Mouse (Mus musculus) large intestine, adult 2 months (tissue): ENCODE results near the gene Psmb11. TPM values are rescaled to one million over a fixed set of nuclear protein-coding genes. Genes with fewer than 3 reads are reported as not detected.

Experiments used
- DNase-seq: peaks from one replicate; pipeline ENCODE4 v3.0.0-alpha.2; 2012; ENCODE audit warnings: low read depth, low spot score
- WGBS: fragments of 180-500 bp; shearing (Covaris S2); methylation state at CpG from one replicate; pipeline ENCODE4 v1.1.7; 2018; 5-methylcytosine and 5-hydroxymethylcytosine counted together
- polyA plus RNA-seq: library from polyadenylated mRNA; depleted of rRNA; stranded (reverse); fragments of >200 nt; gene quantifications from 2 replicates; pipeline ENCODE4 v1.2.3, GENCODE M21; 2012; rRNA removed

Gene Psmb11
- polyA plus RNA-seq, 1 experiment, result not detected

GRCm38 (mm10) chr14:54676290-54676689 is 55.1 kb downstream of the Psmb11 start:
- 85% methylated on average over 5 of the region's 5 CpGs for WGBS

GRCm38 (mm10) chr14:54678657-54679304 is 57.5 kb downstream of the Psmb11 start:
- WGBS, result 77% methylated on average over 16 of the region's 16 CpGs

More at GRCm38 (mm10) chr14:54676290-54676689, 55.1 kb downstream of the Psmb11 start:
- DNase-seq, result no peak

More at GRCm38 (mm10) chr14:54678657-54679304, 57.5 kb downstream of the Psmb11 start:
- DNase-seq, result no peak

Other genes starting within 250 kb of the Psmb11 start
- gene Slc7a7, start 203.7 kb upstream of the Psmb11 start, polyA plus RNA-seq, result 211 and 290 TPM in 2 replicates
- gene Mrpl52, start 194.5 kb upstream of the Psmb11 start, polyA plus RNA-seq, result 315 and 345 TPM in 2 replicates
- gene Mmp14, start 189.8 kb upstream of the Psmb11 start, polyA plus RNA-seq, result 37.7 and 47.3 TPM in 2 replicates
- 192 and 196 TPM in 2 replicates for gene Lrp10, start 157.3 kb upstream of the Psmb11 start, polyA plus RNA-seq
- gene Rem2, start 145.3 kb upstream of the Psmb11 start, polyA plus RNA-seq, result 0.07 and 0.19 TPM in 2 replicates
- 26.1 and 31.1 TPM in 2 replicates for gene Prmt5, start 103.9 kb upstream of the Psmb11 start, polyA plus RNA-seq
- 17.0 and 18.3 TPM in 2 replicates for gene Haus4, start 66.8 kb upstream of the Psmb11 start, polyA plus RNA-seq
- gene Ajuba, start 43.9 kb upstream of the Psmb11 start, polyA plus RNA-seq, result 3.4 and 3.5 TPM in 2 replicates
- 5.5 and 6.9 TPM in 2 replicates for gene 4931414P19Rik, start 15.4 kb upstream of the Psmb11 start, polyA plus RNA-seq
- gene Psmb5, start 3.4 kb upstream of the Psmb11 start, polyA plus RNA-seq, result 182 and 183 TPM in 2 replicates
- gene Gm17606, start 19.5 kb downstream of the Psmb11 start, polyA plus RNA-seq, result not detected in 2 replicates
- gene Cdh24, start 19.9 kb downstream of the Psmb11 start, polyA plus RNA-seq, result 3.2 and 4.4 TPM in 2 replicates
- gene 1700123O20Rik, start 64.8 kb downstream of the Psmb11 start, polyA plus RNA-seq, result 59.2 and 60.6 TPM in 2 replicates
- 62.6 and 82.5 TPM in 2 replicates for gene Acin1, start 65.5 kb downstream of the Psmb11 start, polyA plus RNA-seq
- gene Gm29776, start 77.4 kb downstream of the Psmb11 start, polyA plus RNA-seq, result 0.05 TPM in 1 of 2 replicates, not detected in the other
- gene Cebpe, start 90.7 kb downstream of the Psmb11 start, polyA plus RNA-seq, result 0.35 and 1.3 TPM in 2 replicates
- 36.1 and 135 TPM in 2 replicates for gene Slc7a8, start 160.5 kb downstream of the Psmb11 start, polyA plus RNA-seq
- gene Rnf212b, start 192.7 kb downstream of the Psmb11 start, polyA plus RNA-seq, result not detected in 2 replicates
- 2.5 and 3.4 TPM in 2 replicates for gene Homez, start 249.5 kb downstream of the Psmb11 start, polyA plus RNA-seq